Mouse (Mus musculus) cerebellum, adult 18-20 months (tissue): ENCODE measurements around the gene Gm2035.
"Not testable (repeated sequence)": the region's sequence is repeated elsewhere in the genome, so short reads cannot be mapped to it uniquely, and the experiment has no call there.

ENCODE experiments used
- DNase-seq, 2 experiments: peaks; one replicate each; pipeline ENCODE4 v3.0.0; 2021

The Gm2035 gene

GRCm38 (mm10) chr12:87919721-87920120 lies at the start of gene Gm2035:
Gene Gm2035, minus strand, starts transcription at chr12:87919857.
- not testable (repeated sequence) for DNase-seq

- DNase-seq = not testable (repeated sequence)
Observed at GRCm38 (mm10) chr12:87953780-87954179, 34.1 kb upstream of the Gm2035 start, which contains the start of gene Gm2042. Gene Gm2042, plus strand, starts transcription at chr12:87954080.

GRCm38 (mm10) chr12:87895070-87895469 lies 24.6 kb downstream of the Gm2035 start, which contains the start of gene Gm2022:
Gene Gm2022, plus strand, starts transcription at chr12:87895370.
- DNase-seq = not testable (repeated sequence)

- not testable (repeated sequence) for DNase-seq
Observed at GRCm38 (mm10) chr12:87873772-87874171, 45.9 kb downstream of the Gm2035 start, which contains the start of gene Gm2016. Gene Gm2016, plus strand, starts transcription at chr12:87874072.
